Mouse (Mus musculus) ES-E14 (cell line): ENCODE results near the gene Hdac5.

Source experiments
- CHD2 ChIP-seq: IDR thresholded peaks from 2 replicates; pipeline ENCODE4 v1.6.1; 2014; ENCODE audit warnings: mild to moderate bottlenecking, low read depth, low read length, inconsistent platforms
- HCFC1 ChIP-seq: IDR thresholded peaks from 2 replicates; pipeline ENCODE4 v1.6.1; 2012; ENCODE audit warnings: low read length, inconsistent platforms, borderline replicate concordance; ENCODE audit not compliant: insufficient read depth
- MAFK ChIP-seq: IDR thresholded peaks from 2 replicates; pipeline ENCODE4 v1.6.1; 2014; ENCODE audit warnings: mild to moderate bottlenecking, low read depth, low read length, inconsistent platforms; ENCODE audit not compliant: insufficient read depth
- ZC3H11A ChIP-seq: IDR thresholded peaks from 2 replicates; pipeline ENCODE4 v1.6.1; 2012; ENCODE audit warnings: low read depth, mild to moderate bottlenecking, inconsistent platforms, low read length, borderline replicate concordance
- ZNF384 ChIP-seq: IDR thresholded peaks from 2 replicates; pipeline ENCODE4 v1.6.1; 2012; ENCODE audit warnings: low read depth, low read length, inconsistent platforms

- TF ChIP-seq HCFC1 (no peak), CHD2 (no peak), MAFK (no peak), ZNF384 (no peak), ZC3H11A (no peak)
These were observed 61.3 kb downstream of the Hdac5 start for GRCm38 (mm10) chr11:102168689-102169088.
